Comparison of ENCODE assay signal across 12 mouse cellular contexts in the genomic region with DNA sequence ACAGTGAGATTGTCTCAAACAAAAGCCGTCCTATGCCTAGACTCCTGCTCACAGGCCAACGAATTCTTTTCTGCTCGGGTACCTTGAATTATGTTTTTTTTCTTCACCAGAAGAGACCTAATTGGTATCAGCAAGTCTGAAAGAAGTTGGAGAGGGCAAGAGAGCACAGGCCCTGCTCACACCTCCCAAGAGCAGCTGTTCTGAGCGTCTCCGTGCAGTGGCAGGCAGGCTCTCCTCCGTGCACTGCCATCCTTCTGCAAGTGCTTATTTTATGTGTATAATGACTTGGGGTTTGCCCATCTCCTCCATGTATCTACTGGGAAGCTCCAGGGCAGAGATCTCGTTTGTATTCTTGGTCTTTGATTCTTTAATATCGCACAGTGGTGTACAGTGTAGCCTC. TPM values are rescaled to one million over a fixed set of nuclear protein-coding genes. Genes with fewer than 3 reads are reported as not detected.
DNase-seq lines count a peak whose midpoint lies in the region; ATAC-seq and TF ChIP-seq lines count a peak whose summit lies in the region.
"Had no signal": no experiment of that assay in that cellular context is flagged by ENCODE, and none has a peak within 500 bp of the region (broad histone marks: within the 10 kb centered on the region; RNA-seq: fewer than 3 reads in every experiment).

No protein-coding gene starts in this region.

- H3K27me3 ChIP-seq in cerebellum, adult 2 months (ENCODE audit: control insufficient read depth, insufficient read depth, low read length): no peaks in the 10 kb centered on the region
- H3K27me3 ChIP-seq in hindbrain, postnatal 0 days (ENCODE audit: insufficient read depth, low read length): no peaks in the 10 kb centered on the region
- no peaks in the 10 kb centered on the region for H3K27me3 ChIP-seq in hindbrain, embryonic 10.5 days (ENCODE audit: insufficient read depth, poor library complexity, severe bottlenecking)
- no peaks in the 10 kb centered on the region for H3K27me3 ChIP-seq in stomach, embryonic 16.5 days (ENCODE audit: control insufficient read depth, insufficient read depth, low read length)
- H3K27me3 ChIP-seq in stomach, postnatal 0 days (ENCODE audit: control insufficient read depth, insufficient read depth, low read length): no peaks in the 10 kb centered on the region

- H3K27ac ChIP-seq in cerebellum, adult 2 months (ENCODE audit: insufficient read depth, low read length): peak overlapping the region; percentile 45
- H3K27ac ChIP-seq in hindbrain, postnatal 0 days: 0 out of 2 replicates have a peak overlapping the region, but pooled peaks have one; percentile 36
- no peak overlapping the region for H3K27ac ChIP-seq in hindbrain, embryonic 10.5 days
- no peak overlapping the region for H3K27ac ChIP-seq in stomach, embryonic 16.5 days (ENCODE audit: low read length)
- H3K27ac ChIP-seq in stomach, postnatal 0 days (replicated peaks): no peak overlapping the region
- H3K27ac ChIP-seq: heart, embryonic 10.5 days had no signal

- 53% methylated on average over 8 of the region's 8 CpGs for WGBS in cerebellum, adult 2 months
- 75% methylated on average over 8 of the region's 8 CpGs for WGBS in hindbrain, postnatal 0 days
- WGBS in hindbrain, embryonic 10.5 days: 87% methylated on average over 8 of the region's 8 CpGs
- 79% methylated on average over 8 of the region's 8 CpGs for WGBS in stomach, embryonic 16.5 days
- WGBS in stomach, postnatal 0 days: 72% methylated on average over 8 of the region's 8 CpGs

- no peak for TF ChIP-seq EP300 in stomach, postnatal 0 days (optimal IDR thresholded peaks at IDR 0.05)

- no peaks in the 10 kb centered on the region for H3K36me3 ChIP-seq in hindbrain, postnatal 0 days (ENCODE audit: insufficient read depth, low read length)
- peaks cover 10% of the 10 kb centered on the region; the same call in 1 of the 2 replicates for H3K36me3 ChIP-seq in hindbrain, embryonic 10.5 days
- H3K36me3 ChIP-seq in stomach, embryonic 16.5 days (ENCODE audit: control insufficient read depth, insufficient read depth, low read length): no peaks in the 10 kb centered on the region
- H3K36me3 ChIP-seq in stomach, postnatal 0 days (ENCODE audit: control insufficient read depth, insufficient read depth, low read length): no peaks in the 10 kb centered on the region
- H3K36me3 ChIP-seq: heart, embryonic 10.5 days had no signal

- no peak overlapping the region for H3K4me3 ChIP-seq in cerebellum, adult 2 months (replicated peaks; ENCODE audit: insufficient read depth, low read depth, low read length)
- no peak overlapping the region for H3K4me3 ChIP-seq in hindbrain, postnatal 0 days (ENCODE audit: low read length)
- H3K4me3 ChIP-seq in hindbrain, embryonic 10.5 days: no peak overlapping the region
- H3K4me3 ChIP-seq in stomach, embryonic 16.5 days (replicated peaks; ENCODE audit: low read length): no peak overlapping the region
- no peak overlapping the region for H3K4me3 ChIP-seq in stomach, postnatal 0 days (ENCODE audit: low read depth, low read length)
- H3K4me3 ChIP-seq: heart, embryonic 10.5 days had no signal

- intact Hi-C loops in heart, postnatal 10 days (cut with DNase I): loop anchor here (5.0 kb wide), 1 partner anchor 35 kb away; no protein-coding TSS in a partner anchor

- ATAC-seq in hindbrain, postnatal 0 days: no peak
- no peak for ATAC-seq in stomach, embryonic 16.5 days (ENCODE audit: insufficient read depth, low FRiP score)
- ATAC-seq in stomach, postnatal 0 days (ENCODE audit: low FRiP score, low TSS enrichment): no peak
- no peak for ATAC-seq in megakaryocyte progenitor cell, adult 5-6 weeks (replicated peaks; ENCODE audit: poor library complexity)

- no peak for DNase-seq in cerebellum, adult 2 months
- DNase-seq in cerebellum, adult 8-10 months: no peak
- DNase-seq in hindbrain, postnatal 0 days (ENCODE audit: low spot score): no peak
- no peak for DNase-seq in hindbrain, embryonic 10.5 days (ENCODE audit: low spot score)
- DNase-seq in stomach, postnatal 0 days (ENCODE audit: low spot score): no peak
- no peak for DNase-seq in heart, postnatal 10 days
- DNase-seq: adrenal gland, postnatal 10 days; lung, adult 18-20 months; spleen, adult 18-20 months had no signal

- no peak for TF ChIP-seq POLR2A in cerebellum, adult 2 months (IDR thresholded peaks at IDR 0.05; ENCODE audit: borderline replicate concordance, insufficient read depth, low read length)

- no peaks in the 10 kb centered on the region for H3K9me3 ChIP-seq in hindbrain, postnatal 0 days (ENCODE audit: low read length)
- H3K9me3 ChIP-seq in hindbrain, embryonic 10.5 days: no peaks in the 10 kb centered on the region
- no peaks in the 10 kb centered on the region for H3K9me3 ChIP-seq in stomach, embryonic 16.5 days (replicated peaks; ENCODE audit: control insufficient read depth, low read length)
- H3K9me3 ChIP-seq in stomach, postnatal 0 days (ENCODE audit: control insufficient read depth, low read length): no peaks in the 10 kb centered on the region
- H3K9me3 ChIP-seq: heart, embryonic 10.5 days had no signal

- H3K4me2 ChIP-seq in hindbrain, postnatal 0 days (ENCODE audit: low read depth, low read length): no peak overlapping the region
- peak overlapping the region; percentile 11; the same call in 1 of the 2 replicates for H3K4me2 ChIP-seq in stomach, embryonic 16.5 days (ENCODE audit: low read depth, low read length)
- H3K4me2 ChIP-seq in stomach, postnatal 0 days (replicated peaks; ENCODE audit: low read depth): no peak overlapping the region

- peaks cover 24% of the 10 kb centered on the region for H3K4me1 ChIP-seq in cerebellum, adult 2 months (ENCODE audit: control insufficient read depth, insufficient read depth, low read length)
- H3K4me1 ChIP-seq in hindbrain, postnatal 0 days (ENCODE audit: insufficient read depth, low read length): 0 out of 2 replicates have a peak, but pooled peaks cover 13% of the 10 kb centered on the region
- H3K4me1 ChIP-seq in hindbrain, embryonic 10.5 days (replicated peaks): peaks cover 46% of the 10 kb centered on the region
- H3K4me1 ChIP-seq in stomach, embryonic 16.5 days (ENCODE audit: control insufficient read depth, insufficient read depth, low read length): peaks cover 30% of the 10 kb centered on the region
- peaks cover 9% of the 10 kb centered on the region; the same call in 1 of the 2 replicates for H3K4me1 ChIP-seq in stomach, postnatal 0 days (replicated peaks; ENCODE audit: control insufficient read depth, insufficient read depth)

- no peak for TF ChIP-seq CTCF in cerebellum, adult 2 months (IDR thresholded peaks at IDR 0.05; ENCODE audit: borderline replicate concordance, insufficient read depth, low read depth, low read length)
- TF ChIP-seq CTCF in hindbrain, postnatal 0 days (IDR thresholded peaks at IDR 0.05; ENCODE audit: low read depth): no peak
- TF ChIP-seq CTCF in stomach, postnatal 0 days (IDR thresholded peaks at IDR 0.05; ENCODE audit: low read depth): no peak

- no peak overlapping the region for H3K9ac ChIP-seq in hindbrain, postnatal 0 days (replicated peaks; ENCODE audit: low read length)
- no peak overlapping the region for H3K9ac ChIP-seq in stomach, embryonic 16.5 days (ENCODE audit: low read length)
- H3K9ac ChIP-seq in stomach, postnatal 0 days (ENCODE audit: low read length): no peak overlapping the region

RNA-seq across cellular contexts. Expression of gene Lcmt1, which starts 2.8 kb away (rescaled TPM):
- polyA plus RNA-seq in cerebellum, adult 2 months (2012; rRNA removed): 77.0 and 81.3 TPM in 2 replicates
- 55.2 and 64.5 TPM in 2 replicates for total RNA-seq in hindbrain, postnatal 0 days (2014; rRNA removed)
- 97.4 and 102 TPM in 2 replicates for polyA plus RNA-seq in hindbrain, postnatal 0 days (2015; fragmentation: Nextera tagmentation; extraction: Ambion mirVana)
- polyA plus RNA-seq in hindbrain, embryonic 10.5 days (2016; fragmentation: Nextera tagmentation; extraction: Ambion mirVana): 57.9 and 58.0 TPM in 2 replicates
- 40.3 and 44.1 TPM in 2 replicates for polyA plus RNA-seq in stomach, embryonic 16.5 days (2015; fragmentation: Nextera tagmentation; extraction: Ambion mirVana)
- polyA plus RNA-seq in stomach, postnatal 0 days (2015; fragmentation: Nextera tagmentation; extraction: Ambion mirVana): 27.2 and 27.8 TPM in 2 replicates
- total RNA-seq in megakaryocyte progenitor cell, adult 5-6 weeks (2015): 35.9 and 43.6 TPM in 2 replicates
- total RNA-seq in megakaryocyte progenitor cell, adult 5-6 weeks (2017): 45.4 and 48.0 TPM in 2 replicates
- total RNA-seq in heart, postnatal 10 days (2021): 10 to 100 TPM; 27.6 to 29.5 TPM

RNA-seq across cellular contexts. Expression of gene Arhgap17, which starts 2.9 kb away (rescaled TPM):
- 21.2 and 24.7 TPM in 2 replicates for polyA plus RNA-seq in cerebellum, adult 2 months (2012; rRNA removed)
- total RNA-seq in hindbrain, postnatal 0 days (2014; rRNA removed): 16.2 and 19.8 TPM in 2 replicates
- 6.4 and 7.2 TPM in 2 replicates for polyA plus RNA-seq in hindbrain, postnatal 0 days (2015; fragmentation: Nextera tagmentation; extraction: Ambion mirVana)
- polyA plus RNA-seq in hindbrain, embryonic 10.5 days (2016; fragmentation: Nextera tagmentation; extraction: Ambion mirVana): 31.4 TPM in 2 replicates
- 17.7 and 19.9 TPM in 2 replicates for polyA plus RNA-seq in stomach, embryonic 16.5 days (2015; fragmentation: Nextera tagmentation; extraction: Ambion mirVana)
- 8.0 and 10.6 TPM in 2 replicates for polyA plus RNA-seq in stomach, postnatal 0 days (2015; fragmentation: Nextera tagmentation; extraction: Ambion mirVana)
- total RNA-seq in megakaryocyte progenitor cell, adult 5-6 weeks (2015): 79.4 and 85.9 TPM in 2 replicates
- 23.2 and 26.7 TPM in 2 replicates for total RNA-seq in megakaryocyte progenitor cell, adult 5-6 weeks (2017)
- 10 to 100 TPM; 22.4 to 24.2 TPM for total RNA-seq in heart, postnatal 10 days (2021)

Comparison
In these comparisons a context has a peak if more than half of its experiments do, and no peak if none do; other contexts are left out.
1. H3K27ac ChIP-seq: peak in cerebellum, adult 2 months (single experiment) and hindbrain, postnatal 0 days (single experiment); none in hindbrain, embryonic 10.5 days (single experiment), stomach, embryonic 16.5 days (single experiment) and stomach, postnatal 0 days (single experiment).